Mouse (Mus musculus) ES-E14 (cell line): Measurements from ENCODE around the gene Spem2.

Source experiments
- CHD2 ChIP-seq: IDR thresholded peaks from 2 replicates; pipeline ENCODE4 v1.6.1; 2014; ENCODE audit warnings: mild to moderate bottlenecking, low read depth, low read length, inconsistent platforms
- HCFC1 ChIP-seq: IDR thresholded peaks from 2 replicates; pipeline ENCODE4 v1.6.1; 2012; ENCODE audit warnings: low read length, inconsistent platforms, borderline replicate concordance; ENCODE audit not compliant: insufficient read depth
- ZNF384 ChIP-seq: IDR thresholded peaks from 2 replicates; pipeline ENCODE4 v1.6.1; 2012; ENCODE audit warnings: low read depth, low read length, inconsistent platforms

- TF ChIP-seq ZNF384 (no peak), CHD2 (no peak), HCFC1 (no peak)
These were observed 33.4 kb downstream of the Spem2 start for GRCm38 (mm10) chr11:69784793-69785272.
